Mouse (Mus musculus) kidney, adult 2 months (tissue): ENCODE results near the gene Prnd. TPM values are rescaled to one million over a fixed set of nuclear protein-coding genes. Genes with fewer than 3 reads are reported as not detected.

ENCODE experiments used
- DNase-seq: peaks from one replicate; pipeline ENCODE4 v3.0.0; 2021
- H3K27ac ChIP-seq: fragments of 200-500 bp; 2 replicates; pipeline ENCODE4 v1.5.1; 2012; ENCODE audit warnings: low read depth, low read length, control low read depth, inconsistent platforms; ENCODE audit not compliant: insufficient read depth
- H3K27me3 ChIP-seq: fragments of 200-500 bp; replicated peaks from 2 replicates; pipeline ENCODE4 v1.6.1; 2012; ENCODE audit warnings: mild to moderate bottlenecking, moderate library complexity, low read length, inconsistent platforms; ENCODE audit not compliant: control insufficient read depth, insufficient read depth
- H3K36me3 ChIP-seq: fragments of 200-500 bp; 2 replicates; pipeline ENCODE4 v1.6.1; 2012; ENCODE audit warnings: mild to moderate bottlenecking, moderate library complexity, low read length, inconsistent platforms; ENCODE audit not compliant: control insufficient read depth, insufficient read depth
- H3K4me1 ChIP-seq: fragments of 200-500 bp; 2 replicates; pipeline ENCODE4 v1.6.1; 2011; ENCODE audit warnings: low read length; ENCODE audit not compliant: control insufficient read depth, insufficient read depth
- H3K4me3 ChIP-seq: fragments of 200-500 bp; 2 replicates; pipeline ENCODE4 v1.5.1; 2011; ENCODE audit warnings: mild to moderate bottlenecking, low read depth, low read length, control low read depth; ENCODE audit not compliant: insufficient read depth
- CTCF ChIP-seq: fragments of 200-500 bp; conservative IDR thresholded peaks from 2 replicates; pipeline ENCODE4 v1.5.1; 2011; ENCODE audit warnings: low read depth, mild to moderate bottlenecking, control low read depth, low read length, moderate library complexity, mixed read lengths; ENCODE audit not compliant: insufficient read depth, insufficient read length
- POLR2A ChIP-seq: fragments of 200-500 bp; IDR thresholded peaks from one replicate; pipeline ENCODE4 v1.6.1; 2011; ENCODE audit warnings: low read depth, low read length, control low read depth
- WGBS: fragments of 180-500 bp; shearing (Covaris S2); methylation state at CpG from one replicate; pipeline ENCODE4 v1.1.7; 2018; 5-methylcytosine and 5-hydroxymethylcytosine counted together
- polyA plus RNA-seq: library from polyadenylated mRNA; depleted of rRNA; stranded (reverse); fragments of >200 nt; gene quantifications from 2 replicates; pipeline ENCODE4 v1.2.3, GENCODE M21; 2012; rRNA removed

Gene Prnd
- polyA plus RNA-seq, 1 experiment: 1.0 TPM

- WGBS: 89% methylated on average over 9 of the region's 9 CpGs
- Histone ChIP-seq H3K36me3 (no peaks in the 10 kb centered on the region), H3K4me3 (no peak overlapping the region), H3K27ac (no peak overlapping the region), H3K27me3 (no peaks in the 10 kb centered on the region), H3K4me1 (peaks cover 11% of the 10 kb centered on the region)
- TF ChIP-seq CTCF (no peak), POLR2A (no peak)
- no peak for DNase-seq
Measured at GRCm38 (mm10) chr2:132004495-132005136, 54.0 kb downstream of the Prnd start.

DNA sequence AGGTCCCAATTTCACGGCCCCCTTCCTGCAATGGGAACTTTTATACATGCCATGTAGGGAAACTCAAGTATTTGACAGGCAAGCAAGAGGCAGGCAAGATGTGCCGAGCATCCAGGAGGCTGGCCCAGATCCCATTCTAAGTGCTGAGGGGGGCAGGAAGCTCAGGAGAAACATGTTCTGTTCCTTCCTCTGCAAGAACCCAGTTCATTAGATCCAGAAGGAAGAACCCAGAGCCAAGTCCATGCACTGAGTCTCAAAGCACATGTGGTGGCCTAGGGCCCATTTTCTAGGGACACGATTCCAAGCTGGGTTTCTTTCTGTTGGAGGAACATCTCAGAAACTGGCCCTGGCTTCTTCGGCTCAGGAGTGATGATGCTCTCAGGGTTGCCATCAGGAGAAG is 54.8 kb downstream of the Prnd start:
- Histone ChIP-seq H3K27ac (no peak overlapping the region), H3K4me3 (no peak overlapping the region), H3K36me3 (no peaks in the 10 kb centered on the region), H3K27me3 (no peaks in the 10 kb centered on the region), H3K4me1 (peaks cover 11% of the 10 kb centered on the region)
- no peak for DNase-seq
- TF ChIP-seq CTCF (no peak), POLR2A (no peak)
- 83% methylated on average over 4 of the region's 4 CpGs for WGBS

Other genes starting within 250 kb of the Prnd start
- not detected in 2 replicates for gene Erv3, start 91.1 kb upstream of the Prnd start, polyA plus RNA-seq
- gene Prnp, start 40.9 kb upstream of the Prnd start, polyA plus RNA-seq: 144 and 146 TPM in 2 replicates
- not detected in 2 replicates for gene Prn, start 40.9 kb upstream of the Prnd start, polyA plus RNA-seq
- gene Rassf2, start 79.4 kb downstream of the Prnd start, polyA plus RNA-seq: 4.6 and 9.2 TPM in 2 replicates
- gene Slc23a2, start 194.2 kb downstream of the Prnd start, polyA plus RNA-seq: 15.3 and 15.7 TPM in 2 replicates